Comparison of ENCODE assay signal across 8 mouse cellular contexts in the genomic region with DNA sequence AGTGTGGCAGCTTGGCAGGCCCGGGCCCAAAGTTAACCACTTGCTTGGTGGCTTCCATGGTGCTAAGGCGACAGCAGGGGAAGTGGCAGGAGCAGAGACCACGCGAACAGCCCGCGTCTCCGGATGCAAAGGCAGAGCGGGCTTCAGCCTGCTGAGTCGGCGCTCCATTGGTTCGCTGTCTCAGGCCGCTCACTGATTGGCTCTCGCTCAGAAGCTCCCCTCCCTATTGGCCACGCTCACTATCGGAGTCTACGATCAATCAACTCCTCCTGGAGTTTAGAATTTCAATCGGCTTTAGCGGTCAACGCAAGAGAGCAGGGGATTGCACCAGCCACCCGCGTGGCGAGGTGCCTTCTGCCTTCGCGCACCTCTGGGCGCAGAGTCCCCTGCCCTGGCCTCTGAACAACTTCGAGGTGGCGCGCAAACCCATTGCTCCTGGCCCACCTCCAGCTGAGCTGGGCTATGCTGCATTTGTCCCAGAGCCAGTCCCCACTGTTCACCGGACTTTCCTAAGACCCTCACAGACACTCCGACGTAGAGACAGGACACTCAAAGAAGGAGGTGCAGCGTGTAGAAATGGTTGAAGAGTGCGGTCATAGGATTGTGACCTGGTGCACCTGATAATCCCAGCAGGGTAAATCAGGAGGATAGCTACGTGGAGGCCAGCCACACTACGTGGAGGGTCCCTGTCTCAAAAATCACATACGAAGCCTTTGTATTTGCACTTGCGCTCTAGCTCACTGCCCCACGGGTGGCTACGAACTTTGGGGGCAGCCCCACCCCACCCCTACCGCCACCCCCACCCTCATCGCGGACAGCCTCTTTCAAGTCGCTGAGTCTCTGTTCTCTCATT. TPM values are rescaled to one million over a fixed set of nuclear protein-coding genes. Genes with fewer than 3 reads are reported as not detected.
DNase-seq lines count a peak whose midpoint lies in the region; ATAC-seq and TF ChIP-seq lines count a peak whose summit lies in the region.

No protein-coding gene starts in this region.

- H3K4me3 ChIP-seq in cortical plate, adult 2 months (ENCODE audit: insufficient read depth, low read length), result peak overlapping the region; percentile 43

- peak; percentile 93 to 96 for DNase-seq in adrenal gland, adult (ENCODE audit: inconsistent age in 2 of 2, low spot score in 1 of 2)
- DNase-seq in gastrocnemius, adult 8-10 months (ENCODE audit: low spot score in 2 of 2), result peak; percentile 57 to 61
- peak; percentile 86 for DNase-seq in hindlimb bud, embryonic 11.5 days (ENCODE audit: extremely low spot score, low read depth, low spot score)
- DNase-seq in left cerebral cortex, adult 8-10 months (ENCODE audit: low spot score in 2 of 2), result peak; percentile 74 to 88
- DNase-seq in right cerebral cortex, adult 18-20 months, result peak; percentile 93
- peak; percentile 86 for DNase-seq in urinary bladder, postnatal 14 days (ENCODE audit: low spot score)

- TF ChIP-seq POLR2A in cortical plate, adult 2 months (IDR thresholded peaks at IDR 0.05; ENCODE audit: extremely low read depth, insufficient read depth, low read length), result peak; percentile 67; the same call in 1 of the 2 replicates

- ATAC-seq in megakaryocyte, adult 5-6 weeks (ENCODE audit: poor library complexity, severe bottlenecking), result peak; percentile 93

- H3K4me1 ChIP-seq in cortical plate, adult 2 months (ENCODE audit: control insufficient read depth, insufficient read depth, low read length), result no peaks in the 10 kb centered on the region

- no peak for TF ChIP-seq CTCF in cortical plate, adult 2 months (IDR thresholded peaks at IDR 0.05; ENCODE audit: extremely low read depth, insufficient read depth, low read length)

- H3K27ac ChIP-seq in cortical plate, adult 2 months (ENCODE audit: insufficient read depth, low read length), result peak overlapping the region; percentile 34

RNA-seq across cellular contexts. Expression of a gene that starts 22.0 kb away (rescaled TPM):
- polyA plus RNA-seq in cortical plate, adult 2 months (2012; rRNA removed), result 114 and 125 TPM in 2 replicates
- total RNA-seq in gastrocnemius, adult 8-10 months (2022), result 1 to 10 TPM in 2 of 4 experiments, under 1 TPM in 2; 0.87 to 1.9 (median 1.0) TPM
- total RNA-seq in left cerebral cortex, adult 8-10 months (2022), result 100 to 1,000 TPM; 116 to 122 (median 118) TPM
- total RNA-seq in megakaryocyte, adult 5-6 weeks (2015), result 82.6 and 86.8 TPM in 2 replicates
- 56.3 and 58.2 TPM in 2 replicates for total RNA-seq in megakaryocyte, adult 5-6 weeks (2017)

RNA-seq across cellular contexts. Expression of a gene that starts 59.7 kb away (rescaled TPM):
- polyA plus RNA-seq in cortical plate, adult 2 months (2012; rRNA removed), result 8.6 and 9.0 TPM in 2 replicates
- 1 to 10 TPM; 1.7 to 3.4 (median 3.1) TPM for total RNA-seq in gastrocnemius, adult 8-10 months (2022)
- 10 to 100 TPM in 2 of 4 experiments, 1 to 10 TPM in 2; 8.8 to 10.5 (median 9.8) TPM for total RNA-seq in left cerebral cortex, adult 8-10 months (2022)
- total RNA-seq in megakaryocyte, adult 5-6 weeks (2015), result 11.7 and 12.1 TPM in 2 replicates
- 13.4 and 13.8 TPM in 2 replicates for total RNA-seq in megakaryocyte, adult 5-6 weeks (2017)

Comparison
In these comparisons a context has a peak if more than half of its experiments do, and no peak if none do; other contexts are left out.
1. Peak in every context shown above with its lines: DNase-seq, ATAC-seq, H3K4me3 ChIP-seq and H3K27ac ChIP-seq.
2. RNA of a gene that starts 22.0 kb away (total RNA-seq): 116 to 122 TPM in left cerebral cortex, adult 8-10 months and 56.3 to 86.8 TPM in megakaryocyte, adult 5-6 weeks; 0.87 to 1.9 TPM in gastrocnemius, adult 8-10 months; every median in the first group is over 10 times any median in the second.